Mouse (Mus musculus) CD8-positive naive resting alpha-beta T cell, adult 2 months (primary cell): ENCODE measurements at regions not wholly inside any gene's neighbourhood (a gene's known extent, or its start where the extent isn't known, plus 50 kb on each side); places are given as distances from the start of the nearest gene placed in this dataset.

Experiments used
- DNase-seq, 2 experiments: peaks; one replicate each; pipeline ENCODE4 v3.0.0; 2022; ENCODE audit warnings: low read depth in 2 of 2, low spot score in 2 of 2

GRCm38 (mm10) chr13:4662336-4663101 lies 53.5 kb upstream of the Akr1e1 start:
- DNase-seq: no peak
